Mouse (Mus musculus) hematopoietic stem cell, adult 5-6 weeks (primary cell): ENCODE results near the gene 4930415L06Rik. TPM values are rescaled to one million over a fixed set of nuclear protein-coding genes. Genes with fewer than 3 reads are reported as not detected.

Source experiments
- ATAC-seq, 2 experiments: fragments of 125-278 bp in 1 of 2; replicated peaks in 1 of 2; 2 replicates each; pipeline ENCODE4 v1.8.0; 2016 to 2017; ENCODE audit warnings: inconsistent platforms in 2 of 2, mild to moderate bottlenecking in 2 of 2, moderate number of reproducible peaks in 2 of 2, low read depth in 1 of 2, moderate TSS enrichment in 1 of 2; ENCODE audit not compliant: low FRiP score in 2 of 2, poor library complexity in 2 of 2, severe bottlenecking in 2 of 2, insufficient read depth in 1 of 2, low TSS enrichment in 1 of 2
- total RNA-seq: library from RNA; stranded (forward); fragments of 172-1452, 232-1000 nt; gene quantifications from 2 replicates; pipeline ENCODE4 v1.2.3, GENCODE M21; 2017

Gene 4930415L06Rik
- not detected in 2 replicates for total RNA-seq

DNA sequence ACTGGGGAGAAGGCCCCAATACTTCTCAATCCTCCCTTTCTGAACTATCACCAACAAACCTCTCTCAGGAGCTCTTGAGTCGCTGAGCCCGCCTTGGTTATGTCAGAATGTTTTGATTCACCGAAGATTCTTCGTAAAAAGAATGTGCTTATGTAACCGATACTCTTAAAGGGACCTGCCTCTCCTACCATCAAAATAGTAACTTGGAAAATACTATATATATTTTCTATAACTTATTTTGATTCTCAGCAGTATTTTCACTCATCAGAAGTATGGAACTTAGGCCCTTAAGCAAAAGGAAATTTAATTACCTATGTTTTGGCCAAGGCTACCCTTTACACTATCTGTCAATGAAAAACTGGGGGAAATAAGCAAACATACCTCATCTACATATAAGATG is at the start of gene 4930415L06Rik:
4930415L06Rik (minus strand) TSS at position 101 of the 400 bp plus-strand sequence.
- ATAC-seq: no peak

- no peak for ATAC-seq
Measured at GRCm38 (mm10) chrX:89978621-89979020, 46.0 kb upstream of the 4930415L06Rik start.

- no peak for ATAC-seq
Measured at GRCm38 (mm10) chrX:89904871-89905270, 27.8 kb downstream of the 4930415L06Rik start.

Other genes with a start within 250 kb of the 4930415L06Rik start
- not detected in 2 replicates for gene 4932429P05Rik, start 180.6 kb downstream of the 4930415L06Rik start, total RNA-seq